Mouse (Mus musculus) ovary, postnatal 14 days (tissue): ENCODE results near the gene Atxn10.

Experiments used
- DNase-seq: peaks from one replicate; pipeline ENCODE4 v3.0.0; 2022; ENCODE audit warnings: low spot score

The Atxn10 gene

GRCm38 (mm10) chr15:85334234-85334633 is 1.8 kb upstream of the Atxn10 start:
- no peak for DNase-seq

DNA sequence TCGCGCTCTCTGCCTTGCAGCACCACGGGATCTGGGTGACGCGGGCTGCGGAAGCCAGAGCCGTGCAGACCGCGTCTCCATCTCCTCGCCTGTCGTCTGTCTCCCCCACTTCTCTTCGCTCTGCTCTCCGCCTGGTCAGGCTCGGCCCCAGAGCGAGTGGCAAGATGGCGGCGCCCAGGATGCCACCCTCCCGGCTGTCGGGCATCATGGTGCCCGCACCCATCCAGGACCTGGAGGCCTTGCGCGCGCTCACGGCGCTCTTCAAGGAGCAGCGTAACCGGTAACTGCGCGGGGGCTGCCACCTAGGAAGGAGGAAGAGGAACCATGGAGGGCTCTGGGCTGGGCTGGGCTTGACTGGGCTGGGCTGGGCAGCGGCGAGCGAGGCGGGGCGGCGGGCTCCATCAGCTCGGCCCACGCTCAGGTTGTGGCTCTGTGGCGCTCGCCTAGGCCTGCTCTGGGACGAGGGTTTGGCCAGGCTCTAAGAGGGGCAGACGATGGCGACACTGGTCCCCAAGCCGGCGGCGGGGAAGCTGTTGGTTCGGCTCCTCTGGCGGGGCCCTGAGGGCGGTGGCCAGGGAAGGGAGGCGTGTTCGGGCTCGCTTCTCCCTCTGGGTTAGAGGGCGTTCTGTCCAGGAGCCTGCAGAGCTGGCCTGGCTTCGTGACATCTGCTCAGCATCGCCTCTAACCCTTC is 401 bp downstream of the Atxn10 start:
- peak; percentile 63 for DNase-seq

DNA sequence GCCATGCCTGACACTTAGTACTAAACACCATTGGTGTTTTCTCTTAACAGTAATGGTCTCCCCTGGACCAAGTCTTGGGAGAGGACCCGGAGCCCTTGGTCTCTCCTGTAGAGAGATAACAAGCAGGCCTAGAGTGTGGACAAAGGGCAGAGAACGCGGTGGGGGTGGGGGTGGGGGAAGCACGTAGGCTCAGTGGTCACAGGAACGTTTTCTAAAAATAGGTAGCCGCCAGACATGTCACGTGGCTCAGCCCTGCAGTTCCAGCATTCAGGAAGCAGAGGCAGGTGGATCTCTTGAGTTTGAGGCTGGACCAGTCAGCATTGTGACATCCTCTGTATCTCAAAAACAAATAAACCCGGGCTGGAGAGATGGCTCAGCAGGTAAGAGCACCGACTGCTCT is 1.2 kb downstream of the Atxn10 start:
- DNase-seq, result no peak

GRCm38 (mm10) chr15:85337979-85338378 is 1.9 kb downstream of the Atxn10 start:
- DNase-seq, result no peak

GRCm38 (mm10) chr15:85342246-85342645 is 6.2 kb downstream of the Atxn10 start:
- DNase-seq, result no peak

DNA sequence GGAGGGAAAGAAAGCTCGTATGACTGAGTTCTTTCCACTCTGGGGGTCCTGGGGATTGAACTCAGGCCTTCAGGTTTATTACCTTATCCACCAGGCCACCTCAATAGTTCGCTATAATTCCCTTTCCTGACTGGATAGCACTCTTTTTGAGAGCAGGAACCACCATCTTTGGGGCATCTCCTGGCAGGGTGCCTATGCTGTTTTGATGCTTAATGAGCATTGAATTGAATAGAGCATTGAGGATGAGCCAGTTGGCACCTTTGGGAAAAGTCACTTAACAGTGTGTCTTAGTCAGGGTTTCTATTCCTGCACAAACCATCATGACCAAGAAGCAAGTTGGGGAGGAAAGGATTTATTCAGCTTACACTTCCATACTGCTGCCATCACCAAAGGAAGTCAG is 8.6 kb downstream of the Atxn10 start:
- no peak for DNase-seq

GRCm38 (mm10) chr15:85347058-85347700 is 11.1 kb downstream of the Atxn10 start:
- DNase-seq, result no peak

DNA sequence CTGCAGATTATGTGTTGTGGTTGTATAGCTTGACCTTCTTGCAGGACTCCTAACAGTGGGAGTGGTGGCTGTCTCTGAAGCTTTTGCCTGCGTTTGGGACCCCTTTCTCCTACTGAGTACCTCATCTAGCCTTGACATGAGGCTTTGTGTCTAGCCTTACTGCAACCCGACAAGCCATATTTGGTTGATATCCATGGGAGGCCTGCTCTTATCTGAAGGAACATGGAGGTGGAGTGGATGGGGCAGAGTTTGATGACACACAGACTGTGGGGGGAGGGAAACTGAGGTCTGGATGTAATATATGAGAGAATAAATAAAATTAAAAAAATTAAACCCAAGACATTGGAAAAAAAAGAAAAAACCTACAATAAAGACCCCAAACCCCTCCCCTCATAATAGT is 14.1 kb downstream of the Atxn10 start:
- DNase-seq, result no peak

DNA sequence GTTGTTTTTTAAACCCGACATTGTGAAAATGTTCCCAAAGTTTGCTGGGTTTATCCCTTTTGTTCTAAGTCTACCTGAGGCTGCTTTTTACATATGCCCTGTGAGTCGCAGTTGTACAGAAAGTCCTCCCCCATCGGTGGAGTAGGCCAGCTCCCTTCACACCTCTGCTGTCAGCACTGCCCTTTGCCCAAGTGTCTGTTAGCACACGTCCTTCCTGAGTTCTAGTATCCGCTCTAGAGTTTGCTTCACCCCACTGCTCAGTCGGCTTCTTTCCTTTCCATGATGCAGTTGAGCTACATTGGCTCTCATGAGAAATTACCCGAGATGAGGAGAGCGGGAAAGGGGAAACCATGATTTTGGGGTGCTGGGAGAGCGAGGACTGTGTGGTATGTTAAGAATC is 18.0 kb downstream of the Atxn10 start:
- no peak for DNase-seq

DNA sequence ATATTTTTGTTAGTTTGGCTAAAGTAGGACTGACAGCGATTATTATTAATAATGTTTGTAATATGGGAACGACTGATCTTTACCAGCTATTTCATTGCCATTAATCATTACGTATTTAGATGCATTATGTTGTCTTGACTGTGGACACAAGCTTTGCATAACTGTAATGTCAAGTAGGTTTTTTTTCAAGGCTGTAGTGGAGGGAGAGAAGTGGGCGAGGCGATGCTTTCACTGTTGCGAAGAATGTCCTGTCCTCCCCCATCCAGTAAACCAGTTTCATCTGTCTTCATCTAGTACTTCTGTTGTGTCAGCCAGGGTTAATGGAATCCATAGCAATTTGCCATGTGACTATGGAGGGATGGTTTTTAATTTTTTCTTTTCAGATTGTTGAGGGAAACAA is 20.1 kb downstream of the Atxn10 start:
- DNase-seq, result no peak

GRCm38 (mm10) chr15:85357465-85358225 is 21.6 kb downstream of the Atxn10 start:
- DNase-seq, result no peak

GRCm38 (mm10) chr15:85359483-85359882 is 23.4 kb downstream of the Atxn10 start:
- no peak for DNase-seq

DNA sequence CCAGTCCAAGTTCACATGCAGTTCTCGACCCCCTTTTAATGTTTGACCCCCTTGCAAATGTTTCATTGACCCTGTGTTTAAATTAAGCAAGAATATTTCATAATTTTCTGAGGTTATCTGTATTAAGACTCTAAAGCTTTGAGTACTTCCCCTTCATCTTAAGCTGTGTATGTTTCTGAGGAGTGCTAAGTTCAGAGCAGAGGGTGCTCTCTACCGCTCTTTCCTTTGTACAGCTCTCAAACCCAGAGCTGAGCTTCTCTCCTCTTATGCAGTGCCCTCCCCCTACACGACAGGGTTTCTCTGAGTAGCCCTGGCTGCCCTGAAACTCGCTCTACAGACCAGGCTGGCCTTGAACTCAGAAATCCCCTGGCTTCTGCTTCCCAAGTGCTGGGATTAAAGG is 23.9 kb downstream of the Atxn10 start:
- DNase-seq, result no peak

- no peak for DNase-seq
Observed at GRCm38 (mm10) chr15:85364366-85364765, 28.3 kb downstream of the Atxn10 start.

GRCm38 (mm10) chr15:85366938-85367337 is 30.9 kb downstream of the Atxn10 start:
- DNase-seq, result no peak

DNA sequence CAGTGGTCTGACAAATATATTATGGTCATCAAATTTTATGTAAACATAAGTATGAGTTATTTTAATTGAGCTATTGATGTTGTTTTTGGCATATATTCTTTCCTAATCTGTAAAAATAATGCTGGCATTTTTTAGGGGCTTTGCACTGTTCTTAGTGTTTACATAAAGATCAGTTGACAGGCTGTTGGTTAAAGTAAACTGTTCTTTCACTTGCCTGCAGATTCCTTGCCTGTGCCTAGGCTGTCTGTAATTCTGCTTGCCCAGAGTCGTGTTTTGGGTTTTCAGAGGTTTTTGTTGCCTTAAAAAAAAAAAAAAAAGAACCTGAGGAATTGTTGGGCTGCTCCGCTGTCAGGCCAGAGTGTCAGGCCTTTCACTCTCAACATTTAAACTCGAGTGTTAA is 33.7 kb downstream of the Atxn10 start:
- DNase-seq, result no peak

DNA sequence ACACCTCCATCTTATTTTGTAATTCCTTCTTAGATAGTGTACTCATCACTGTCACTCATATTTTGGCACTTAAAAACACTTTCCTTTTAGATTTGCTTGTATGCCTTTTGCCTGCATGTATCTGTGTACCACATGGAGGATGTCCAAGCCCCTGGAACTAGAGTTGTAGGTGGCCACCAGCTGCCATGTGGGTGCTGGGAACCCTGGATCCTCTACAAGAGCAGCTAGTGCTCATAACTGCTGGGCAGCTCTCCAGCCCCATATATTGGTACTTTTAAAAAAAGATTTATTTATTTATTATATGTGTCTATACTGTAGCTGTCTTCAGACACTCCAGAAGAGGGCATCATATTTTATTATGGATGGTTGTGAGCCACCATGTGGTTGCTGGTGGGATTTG is 37.1 kb downstream of the Atxn10 start:
- no peak for DNase-seq

DNA sequence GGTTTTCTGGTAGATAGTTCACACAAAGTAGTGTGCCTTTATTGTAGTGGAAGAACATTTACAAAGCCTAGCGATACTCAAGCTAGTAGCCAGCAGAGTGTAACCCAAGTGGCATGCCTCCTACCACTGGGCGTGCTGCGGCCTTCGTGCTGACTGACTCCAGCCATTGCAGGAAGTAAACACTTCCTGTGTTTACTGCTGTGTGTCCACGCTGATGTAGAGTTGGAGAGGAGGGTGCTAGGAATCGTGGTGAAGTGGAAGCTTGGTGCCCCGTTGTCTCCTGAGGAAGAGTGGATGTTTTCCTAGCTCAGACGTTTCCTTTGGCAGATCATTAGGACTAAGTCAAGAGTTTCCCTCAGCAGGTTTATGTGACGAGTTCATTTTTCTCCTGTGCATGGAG is 47.4 kb downstream of the Atxn10 start:
- no peak for DNase-seq

GRCm38 (mm10) chr15:85388696-85389095 is 52.7 kb downstream of the Atxn10 start:
- no peak for DNase-seq

- DNase-seq, result no peak
Observed at GRCm38 (mm10) chr15:85389915-85390314, 53.9 kb downstream of the Atxn10 start.

DNA sequence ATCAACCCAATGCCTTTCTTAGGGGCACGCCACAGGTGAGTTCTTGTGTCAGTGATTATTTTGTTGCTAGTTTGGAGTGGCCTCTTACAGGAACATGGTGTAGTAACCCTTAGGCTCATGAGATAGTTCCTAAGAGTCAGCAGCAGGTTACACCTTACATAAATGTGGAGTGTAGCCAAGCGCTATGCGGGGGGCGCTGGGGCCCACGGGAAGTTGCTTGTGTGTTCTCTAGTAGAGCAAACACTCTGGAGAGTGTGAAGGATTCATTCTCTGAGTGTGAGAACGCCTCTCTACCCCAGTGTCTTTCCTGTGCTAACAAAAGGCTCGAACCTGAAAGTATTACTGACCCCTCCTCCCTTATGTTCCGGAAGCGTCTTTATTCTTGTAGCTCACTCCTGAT is 59.3 kb downstream of the Atxn10 start:
- no peak for DNase-seq

- DNase-seq, result no peak
Observed at GRCm38 (mm10) chr15:85401926-85402325, 65.9 kb downstream of the Atxn10 start.

GRCm38 (mm10) chr15:85403256-85403731 is 67.2 kb downstream of the Atxn10 start:
- DNase-seq, result no peak
